Mouse (Mus musculus) liver, adult 2 months (tissue): ENCODE data around the gene Nox4.

Experiments
- CTCF ChIP-seq: fragments of 200-500 bp; IDR thresholded peaks from 2 replicates; pipeline ENCODE4 v1.5.1; 2011; ENCODE audit warnings: low read depth, low read length, control low read depth
- POLR2A ChIP-seq: fragments of 200-500 bp; IDR thresholded peaks from 2 replicates; pipeline ENCODE4 v1.6.1; 2011; ENCODE audit warnings: low read length, control low read depth; ENCODE audit not compliant: insufficient read depth; ENCODE audit errors: extremely low read depth

- TF ChIP-seq CTCF (no peak), POLR2A (no peak)
Observed at GRCm38 (mm10) chr7:87222751-87223150, 23.1 kb upstream of the Nox4 start.
